Mouse (Mus musculus) heart, adult 9 months (tissue): ENCODE data around the gene Cps1.

Source experiments
- DNase-seq, 2 experiments: peaks; one replicate each; pipeline ENCODE4 v3.0.0; 2022; ENCODE audit warnings: low spot score in 2 of 2

Cps1 gene

DNA sequence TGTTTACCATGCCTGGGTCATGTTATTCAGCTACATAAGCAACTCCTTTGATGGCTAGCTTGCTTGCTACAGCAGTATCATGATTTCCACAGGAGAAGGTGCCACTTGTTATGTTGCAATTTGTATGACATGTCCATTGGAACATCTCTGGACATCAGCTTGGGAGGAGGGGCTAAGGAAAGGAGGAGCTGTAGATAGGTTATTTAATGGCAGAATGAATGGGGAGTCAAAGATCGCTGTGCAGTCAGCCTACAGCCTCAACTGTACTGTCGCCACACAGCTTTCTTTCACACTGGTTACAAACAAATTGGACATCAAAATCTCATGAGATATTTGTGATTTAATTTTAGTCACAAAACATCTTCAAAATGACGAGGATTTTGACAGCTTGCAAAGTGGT is at the start of gene Cps1:
TSS of gene Cps1 (plus strand) at position 230 of the 400 bp plus-strand sequence.
- no peak for DNase-seq

DNA sequence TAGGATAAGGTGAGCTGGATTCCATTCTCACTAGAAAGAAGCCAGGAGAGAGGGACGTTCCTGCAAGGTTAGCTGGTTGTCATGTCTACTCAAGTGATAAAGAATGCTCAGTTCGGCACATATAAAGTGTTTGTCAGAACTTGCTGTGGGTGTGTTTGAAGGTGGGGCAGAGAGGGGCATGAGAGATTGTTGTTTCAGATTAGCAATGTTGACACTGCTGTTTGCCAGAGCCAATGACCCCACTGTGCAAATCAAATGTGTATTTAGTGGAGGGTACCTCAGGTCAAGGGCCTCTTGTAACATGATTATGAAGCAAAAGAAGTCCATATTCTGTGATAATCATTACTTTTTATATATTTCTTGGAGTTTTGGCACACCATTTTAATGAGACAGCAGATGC is 45.1 kb upstream of the Cps1 start:
- DNase-seq: no peak

DNA sequence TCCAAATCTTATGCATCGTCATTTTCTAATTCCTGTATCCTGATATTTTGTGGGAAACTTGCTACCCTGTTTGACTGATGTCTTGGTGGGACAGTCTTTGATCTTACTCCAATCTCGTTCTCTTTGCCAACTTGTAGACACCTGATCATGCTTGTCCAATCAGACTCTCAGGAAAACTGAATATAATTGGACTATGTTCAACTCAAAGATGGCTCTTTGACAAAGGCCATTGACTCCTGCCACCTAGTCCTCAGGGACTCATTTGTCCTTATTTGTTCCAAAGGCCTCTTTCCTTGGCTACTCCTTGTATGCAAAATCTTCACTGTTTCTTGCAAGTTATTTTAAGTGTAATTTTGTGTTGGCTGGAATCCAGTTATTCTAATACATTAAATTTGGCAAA is 44.2 kb upstream of the Cps1 start:
- no peak for DNase-seq

DNA sequence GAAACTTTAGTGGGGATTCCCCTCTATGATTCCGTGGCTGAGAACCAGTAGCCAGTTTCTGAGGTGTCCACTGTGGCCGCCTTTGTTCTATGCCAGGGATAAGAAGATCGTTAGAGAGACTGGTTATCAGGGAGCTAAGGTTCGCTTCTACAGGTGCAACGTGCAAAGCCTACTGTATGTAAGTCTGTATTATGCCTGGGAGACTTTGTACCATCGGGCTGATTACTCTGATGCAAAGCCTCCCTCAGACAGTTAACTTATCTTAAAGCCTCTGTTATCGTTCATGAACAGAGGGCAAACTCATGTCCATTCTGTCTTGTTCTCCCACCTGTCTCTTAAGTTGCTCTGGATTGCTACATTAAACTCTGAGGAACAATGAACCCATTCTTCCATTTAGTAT is 43.7 kb upstream of the Cps1 start:
- DNase-seq: no peak

DNA sequence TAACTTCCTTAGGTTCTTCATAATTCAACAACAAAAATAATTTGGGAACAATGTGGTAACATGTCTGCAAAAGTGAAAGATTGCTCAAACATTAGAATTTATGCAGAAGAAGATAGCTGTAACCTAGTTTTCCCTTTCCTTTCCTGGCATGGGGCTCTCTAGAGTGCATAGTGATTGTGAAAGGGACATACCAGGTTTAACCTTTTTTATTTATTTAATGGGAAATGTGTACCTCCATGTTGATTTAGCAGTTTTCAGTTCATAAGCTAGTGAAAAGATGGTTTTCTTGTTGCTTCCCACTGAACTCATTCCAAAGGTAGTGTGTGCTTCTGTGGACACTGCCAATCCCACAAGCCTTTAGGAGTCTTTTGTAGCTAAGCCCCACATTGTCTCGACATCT is 30.4 kb upstream of the Cps1 start:
- no peak for DNase-seq

DNA sequence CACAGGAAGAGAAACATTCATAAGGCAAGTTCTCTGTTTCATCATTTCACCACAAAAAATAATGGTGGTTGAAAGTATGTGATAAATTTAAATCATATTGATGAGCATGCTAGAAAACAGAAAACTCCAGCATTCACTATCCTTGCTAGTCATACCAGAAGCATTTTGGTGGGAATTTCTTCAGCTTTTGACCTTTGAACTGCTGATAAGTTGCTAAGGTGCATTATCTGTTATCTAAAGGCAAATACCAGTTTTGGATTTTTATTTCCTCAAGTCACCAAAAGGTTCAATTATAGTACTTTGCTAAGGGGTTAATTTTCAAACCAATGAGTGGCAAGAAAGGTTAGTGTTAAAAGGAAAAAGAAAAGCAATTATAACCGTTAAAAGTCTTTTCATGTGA is 23.6 kb upstream of the Cps1 start:
- DNase-seq: no peak

DNA sequence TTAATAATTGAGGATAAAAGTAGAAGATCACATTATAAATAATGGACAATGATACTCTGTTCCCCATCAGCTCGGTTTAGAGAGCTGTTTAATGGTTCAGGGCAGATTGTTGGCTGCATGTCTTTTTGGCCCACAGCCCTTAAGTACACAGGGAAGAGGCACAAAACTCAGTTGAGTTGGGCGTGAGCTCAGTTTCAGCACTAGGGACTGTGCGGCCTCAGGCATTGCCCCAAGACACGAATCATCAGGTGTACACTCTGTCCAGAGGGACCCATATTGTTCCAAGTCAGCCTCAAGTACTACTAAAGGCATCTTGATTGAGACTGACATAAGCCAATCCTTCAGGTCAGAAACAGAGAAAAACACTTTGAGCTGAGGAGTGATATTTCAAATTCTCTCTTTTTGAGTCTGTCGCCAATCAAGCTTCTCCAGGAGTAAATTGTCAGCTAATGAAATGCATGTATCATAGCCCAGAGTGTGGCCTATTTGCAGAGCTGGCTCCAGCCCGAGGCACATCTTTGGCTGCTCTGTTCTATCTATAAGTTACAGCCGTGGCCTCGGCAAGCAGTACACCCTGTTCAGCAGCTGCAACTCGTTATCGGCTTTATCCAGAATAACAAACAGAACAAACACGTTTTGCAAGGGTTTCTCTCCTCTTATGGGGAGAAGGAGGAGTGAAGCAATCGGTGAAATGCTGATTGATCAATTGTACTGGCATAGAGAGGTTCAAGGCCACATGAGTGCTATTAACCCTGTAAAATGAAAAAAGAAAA is 19.2 kb upstream of the Cps1 start:
- DNase-seq: no peak

DNA sequence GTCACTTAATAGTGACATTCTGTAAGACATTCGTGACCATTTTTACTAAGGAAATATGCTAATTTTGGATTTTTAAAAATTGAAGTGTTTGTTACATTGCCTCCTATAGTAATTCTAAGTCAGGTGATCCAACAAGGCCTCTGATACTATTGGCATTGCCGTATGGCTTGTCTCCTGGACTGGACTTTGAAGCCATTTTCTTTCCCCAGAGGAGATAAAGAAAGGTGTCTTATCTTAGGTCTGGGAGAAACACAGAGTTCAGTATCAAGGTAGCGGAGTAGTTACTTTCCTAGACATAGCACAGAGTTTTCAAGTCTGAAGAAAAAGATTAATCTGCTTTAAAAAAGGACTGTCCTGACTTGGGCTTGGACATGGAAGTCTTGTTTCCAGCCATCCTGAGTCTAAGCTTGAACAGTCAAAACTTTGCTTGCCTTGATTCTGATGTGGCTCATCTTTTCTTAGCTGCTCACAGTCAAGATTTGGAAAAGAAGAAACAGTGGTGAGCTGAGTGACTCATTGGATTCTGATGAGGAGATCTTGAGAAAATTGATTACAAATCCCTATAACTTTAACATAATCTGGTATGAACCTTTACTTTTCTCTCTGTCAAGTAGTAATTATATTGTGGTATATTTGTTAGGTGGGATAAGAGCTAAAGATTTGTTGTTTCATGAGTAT is 11.1 kb upstream of the Cps1 start:
- no peak for DNase-seq

DNA sequence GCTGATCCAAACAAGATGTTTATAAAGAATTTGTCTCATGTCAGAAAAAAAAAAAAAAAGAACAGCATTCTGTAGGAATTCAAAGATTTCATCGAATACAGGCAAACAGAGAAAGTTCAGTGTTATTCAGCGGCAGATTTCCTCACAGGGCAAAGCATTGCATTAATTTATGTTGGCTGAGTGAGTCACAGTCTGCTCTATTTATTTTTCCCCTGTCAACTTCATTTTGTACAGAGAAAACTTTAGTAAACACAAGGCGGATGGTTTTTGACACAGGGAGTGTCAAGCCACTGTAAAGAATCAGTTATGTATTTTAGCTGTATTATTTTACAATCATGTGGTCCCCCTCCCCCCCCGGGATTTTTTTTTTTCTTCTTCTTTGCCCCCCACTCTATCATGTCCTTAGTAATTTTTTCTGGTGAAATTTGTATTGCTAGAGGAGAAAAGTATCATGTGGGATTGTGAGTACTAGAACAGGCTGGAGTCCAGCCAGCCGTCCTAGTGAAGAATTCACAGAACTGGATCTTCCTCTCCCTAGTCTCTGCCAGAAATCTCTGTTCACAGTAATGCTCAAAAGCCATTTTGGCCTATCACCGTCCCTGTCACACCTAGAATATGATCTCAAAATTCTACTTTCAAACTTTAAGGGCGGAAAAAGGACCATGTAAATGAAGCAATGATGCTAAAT is 9.3 kb upstream of the Cps1 start:
- DNase-seq: no peak

DNA sequence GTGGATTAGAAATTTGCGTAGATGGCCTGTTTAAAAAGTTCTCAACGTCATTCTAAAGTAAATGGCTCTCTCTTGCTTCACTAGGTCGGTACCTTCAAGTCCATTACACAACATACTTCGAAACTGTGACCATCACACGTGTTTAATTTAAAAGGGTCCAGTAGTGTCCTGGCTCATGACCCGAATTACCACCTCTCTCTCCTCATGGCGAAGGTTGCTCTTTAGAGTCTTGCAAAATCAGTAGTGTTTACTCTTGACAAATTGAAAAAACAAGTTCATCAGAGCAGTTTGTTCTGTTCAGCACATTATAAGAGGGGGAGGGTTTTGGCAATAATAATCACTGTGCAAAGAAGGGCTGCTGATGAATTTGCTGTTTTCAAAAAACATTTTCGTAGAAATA is 6.3 kb upstream of the Cps1 start:
- no peak for DNase-seq

DNA sequence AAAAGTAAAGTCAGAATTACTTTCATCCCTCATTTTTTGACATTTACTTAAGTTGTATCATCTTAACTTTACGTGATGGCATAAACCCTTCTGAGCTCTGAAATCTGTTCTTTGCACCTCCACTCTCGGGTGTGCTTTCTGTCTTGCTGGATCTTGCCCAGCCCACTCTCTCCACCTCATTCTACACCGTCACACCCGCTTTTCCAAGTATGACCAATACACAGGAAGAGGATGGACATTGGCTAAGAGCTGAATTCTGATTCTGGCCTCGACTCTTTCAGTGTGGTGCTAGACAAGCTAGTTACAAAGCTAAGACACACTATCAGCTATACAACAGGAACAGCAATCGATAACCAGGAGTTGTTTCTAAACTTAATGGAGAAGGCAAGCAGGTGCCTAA is 5.0 kb upstream of the Cps1 start:
- no peak for DNase-seq

DNA sequence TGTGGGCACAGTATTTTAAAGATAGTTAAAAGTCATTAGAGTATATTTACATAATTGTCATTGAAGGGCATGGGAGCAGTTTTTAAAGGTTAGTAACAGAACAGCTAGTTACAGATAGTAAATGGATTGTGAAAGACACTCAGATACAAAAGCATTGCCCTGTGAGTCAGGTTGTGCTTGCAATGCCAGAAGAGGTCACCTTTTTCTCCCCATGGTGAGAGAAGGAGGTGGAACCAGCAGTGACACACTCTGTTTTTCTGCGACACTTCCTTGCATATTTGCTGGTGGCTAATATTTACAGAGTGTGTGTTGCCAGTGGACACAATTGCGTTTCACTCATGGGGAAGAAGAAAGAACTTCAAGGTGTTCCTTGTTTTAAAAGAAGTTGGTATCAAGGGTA is 2.6 kb downstream of the Cps1 start:
- DNase-seq: no peak

DNA sequence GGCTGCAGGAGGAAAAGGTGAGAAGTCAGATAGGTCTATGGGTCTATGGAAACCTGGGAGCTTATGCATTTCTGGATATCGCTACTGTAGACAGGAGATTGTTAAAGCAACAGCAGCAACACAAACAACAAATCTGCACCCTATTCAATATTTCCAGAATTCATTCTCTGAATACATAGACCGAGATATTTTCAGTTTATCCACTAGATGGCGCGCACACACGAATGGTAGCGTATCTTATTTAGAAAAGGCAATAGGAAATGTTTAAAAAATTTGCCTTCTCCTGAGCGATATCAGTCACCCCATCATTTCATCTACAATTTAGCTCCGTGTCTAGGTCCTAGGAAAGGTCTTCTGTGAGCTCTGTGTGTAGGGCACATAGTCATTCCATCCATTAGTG is 21.1 kb downstream of the Cps1 start:
- no peak for DNase-seq

DNA sequence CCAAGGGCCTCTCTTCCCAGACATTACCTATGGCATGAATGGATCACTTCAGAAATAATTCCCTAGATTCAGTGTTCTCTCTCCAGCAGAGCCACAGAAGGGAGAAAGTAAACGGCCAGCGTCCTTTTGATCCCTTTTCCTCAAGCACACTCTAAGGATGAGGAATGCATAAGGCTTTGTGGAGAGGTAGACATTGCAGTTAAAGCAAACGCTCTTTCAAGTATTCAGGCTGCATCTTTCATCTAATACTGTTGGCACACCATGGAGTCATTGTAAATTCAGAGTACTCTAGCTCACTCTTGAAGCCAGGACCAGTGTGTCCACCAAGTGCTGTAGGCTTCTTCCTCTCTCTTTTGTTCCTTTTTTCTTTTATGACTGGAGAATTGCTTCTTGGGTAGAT is 28.4 kb downstream of the Cps1 start:
- DNase-seq: no peak

DNA sequence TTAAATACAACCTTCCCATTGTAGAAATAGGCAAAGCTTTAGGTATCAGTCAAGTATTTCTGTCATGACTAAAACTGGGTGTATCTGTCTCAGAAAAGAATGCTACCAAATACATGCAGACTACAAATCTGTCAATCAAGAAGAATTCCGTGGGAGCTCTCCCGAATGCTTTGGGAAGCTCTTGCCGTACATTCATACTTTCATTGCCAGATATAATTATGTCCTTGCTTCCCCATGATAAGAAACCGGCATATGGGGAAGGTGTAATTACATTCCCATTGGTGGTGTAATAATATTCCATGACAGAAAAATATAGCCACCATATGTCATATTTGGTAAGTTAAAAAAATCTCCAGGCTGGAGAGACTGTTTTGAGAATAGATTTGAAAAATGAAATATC is 44.5 kb downstream of the Cps1 start:
- no peak for DNase-seq

DNA sequence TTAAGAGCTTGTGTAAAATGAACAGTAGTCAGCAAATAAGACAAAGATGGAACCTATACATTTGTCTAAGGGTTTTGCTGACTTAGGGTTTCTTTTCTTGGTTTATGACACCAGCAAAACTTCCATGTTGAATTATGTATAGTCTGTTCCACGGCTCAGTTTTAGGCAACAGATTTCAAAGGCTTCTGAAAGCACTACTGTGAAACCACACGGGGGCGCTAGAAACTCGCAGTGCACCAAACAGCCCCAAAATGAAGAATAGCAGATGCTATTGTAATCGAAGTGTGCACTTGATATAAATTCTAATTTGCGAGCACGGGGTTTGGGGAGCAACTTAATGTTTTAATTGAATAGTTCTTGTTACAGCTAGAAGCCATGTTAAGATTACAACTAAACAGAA is 58.3 kb downstream of the Cps1 start:
- DNase-seq: no peak

DNA sequence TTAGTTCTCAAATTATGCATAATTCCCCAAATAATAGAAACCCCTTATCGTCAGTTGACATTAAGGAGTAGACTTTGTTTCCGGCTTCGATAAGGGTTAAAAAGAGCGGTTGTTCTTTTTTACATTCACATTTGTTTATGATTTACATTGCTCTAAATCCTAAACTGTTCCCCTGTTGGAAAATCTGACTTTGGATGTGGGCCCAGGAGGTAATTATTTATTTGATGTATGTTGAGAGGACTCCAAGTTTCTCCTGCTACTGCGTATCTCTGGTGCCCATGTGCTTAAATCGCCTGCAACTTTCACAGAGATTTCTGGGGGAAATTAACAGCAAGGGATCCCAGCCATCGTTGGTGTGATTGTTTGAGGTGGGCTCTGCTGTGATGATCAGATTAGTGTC is 59.4 kb downstream of the Cps1 start:
- no peak for DNase-seq

DNA sequence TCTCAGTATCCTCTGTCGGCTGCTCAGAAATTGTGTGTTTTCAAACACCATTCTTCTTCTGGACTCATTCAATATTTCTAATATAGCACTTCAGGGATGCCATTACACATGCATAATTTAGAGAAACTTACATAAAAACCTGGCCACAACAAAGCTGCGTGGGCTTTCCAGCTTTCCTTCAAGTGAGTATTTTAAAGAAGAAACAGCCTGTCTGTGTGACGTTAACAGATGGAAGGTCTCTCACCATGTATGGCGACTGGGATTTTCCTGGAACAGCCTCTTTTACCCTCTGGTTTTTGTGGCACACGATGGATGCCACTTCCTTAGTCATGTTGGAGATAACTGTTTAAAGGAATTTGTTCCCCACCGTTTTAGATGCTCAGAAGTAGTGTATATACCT is 60.7 kb downstream of the Cps1 start:
- DNase-seq: no peak

DNA sequence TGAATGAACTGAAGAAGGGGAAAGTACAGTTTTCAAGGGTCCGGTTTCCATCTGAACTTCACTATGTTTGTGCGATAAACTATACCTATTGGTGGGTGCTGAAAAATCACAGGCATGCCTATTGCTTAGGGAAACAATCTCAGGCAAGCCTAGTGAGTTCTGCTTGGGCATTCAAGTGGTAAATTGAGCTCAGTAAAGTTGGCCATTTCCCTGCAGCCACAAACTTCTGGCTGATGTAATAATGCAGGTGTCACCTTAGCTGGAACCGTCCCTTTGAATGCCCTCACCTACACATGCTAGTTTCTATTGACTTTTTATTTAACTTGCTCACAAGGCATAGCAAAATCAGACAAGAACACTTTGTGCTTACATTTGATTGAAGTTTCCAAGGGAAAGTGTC is 61.3 kb downstream of the Cps1 start:
- DNase-seq: no peak

DNA sequence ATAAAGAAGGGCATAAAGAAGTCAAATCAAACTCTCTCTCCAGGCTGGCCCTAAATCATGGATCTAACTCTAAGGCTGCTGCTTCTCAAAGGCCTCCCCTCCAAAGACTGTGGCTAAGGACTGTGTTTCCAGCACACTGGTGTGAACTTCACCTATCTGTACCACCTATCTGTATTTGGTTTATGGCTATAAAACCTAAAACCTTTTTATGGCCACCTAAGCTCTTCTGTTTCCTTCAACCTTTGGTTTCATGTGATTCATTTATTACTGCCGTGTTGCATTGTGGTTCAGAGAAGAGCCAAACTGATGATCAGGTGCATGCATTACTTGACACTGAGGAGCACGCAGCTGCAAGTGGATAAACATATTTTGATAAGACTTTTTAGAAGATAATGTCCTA is 74.5 kb downstream of the Cps1 start:
- DNase-seq: no peak

DNA sequence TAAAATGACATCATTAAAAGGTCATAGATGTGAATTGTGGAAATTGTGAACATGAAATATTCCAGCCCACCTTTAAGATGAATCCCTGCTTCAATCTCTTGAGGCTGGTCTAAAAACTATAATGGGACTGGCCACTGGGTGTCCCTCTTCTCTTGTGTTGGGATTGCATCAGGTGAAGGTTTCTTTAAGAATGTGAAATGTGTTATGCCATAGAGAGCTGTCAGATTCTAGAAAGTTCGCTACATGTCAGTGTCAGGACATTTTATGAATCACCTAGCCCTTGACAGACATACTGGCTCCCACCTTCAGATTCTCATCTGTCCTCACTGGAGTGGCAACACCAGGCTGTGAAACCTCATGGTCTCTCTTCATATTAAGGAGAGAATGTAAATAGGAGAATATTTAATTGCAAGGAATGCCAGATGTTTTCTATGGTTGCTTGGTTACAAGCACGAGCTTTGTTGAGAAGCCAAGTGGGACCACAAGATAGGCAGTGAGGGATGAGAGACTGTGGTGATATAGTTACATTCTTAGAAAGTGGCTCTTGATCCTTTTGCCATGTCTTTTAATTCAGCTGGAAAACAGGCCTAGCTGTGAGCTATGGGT is 95.6 kb downstream of the Cps1 start:
- no peak for DNase-seq

DNA sequence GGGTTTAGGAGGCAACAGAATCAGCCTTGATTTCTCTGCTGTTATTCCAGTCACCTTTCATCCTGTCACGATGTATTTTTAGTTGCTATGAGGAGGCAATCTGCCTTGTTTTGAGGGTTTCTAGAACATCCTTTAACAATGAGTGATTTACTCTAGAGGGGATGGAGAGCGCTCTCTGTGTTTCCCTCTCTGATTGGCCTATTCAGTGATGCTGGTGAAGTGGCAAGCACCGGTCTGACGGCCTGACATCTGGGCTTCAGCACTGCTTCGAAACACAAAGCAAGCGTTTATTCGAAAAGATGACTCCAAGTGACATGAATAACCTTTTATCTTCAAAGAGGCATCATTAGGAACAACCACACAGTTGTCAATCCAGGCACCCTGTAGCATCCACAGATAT is 100.8 kb downstream of the Cps1 start:
- no peak for DNase-seq

DNA sequence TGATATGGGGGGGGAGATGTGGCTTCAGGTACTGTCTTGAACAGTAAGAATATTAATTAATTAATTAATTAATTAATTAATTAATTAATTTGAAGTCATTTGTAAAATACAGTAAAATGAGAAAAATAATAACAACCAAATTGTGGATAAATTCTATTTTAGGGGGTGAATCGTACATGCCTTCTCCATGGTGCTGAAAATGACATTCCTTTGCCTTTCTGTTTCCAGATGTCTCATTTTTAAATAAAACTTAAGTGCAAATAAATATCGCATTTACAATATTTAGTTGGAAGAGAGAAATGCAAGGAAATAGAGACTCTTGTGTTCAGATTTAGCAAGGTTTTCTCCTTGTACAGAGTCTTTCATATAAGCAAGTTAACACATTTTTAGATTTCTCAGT is 112.0 kb downstream of the Cps1 start:
- DNase-seq: no peak
